Mouse (Mus musculus): Measurements from ENCODE around the gene Igfbp1. TPM values are rescaled to one million over a fixed set of nuclear protein-coding genes. Genes with fewer than 3 reads are reported as not detected.

The Igfbp1 gene
- total RNA-seq (2023; ENCODE audit: inconsistent age) = not detected in 4 replicates

DNA sequence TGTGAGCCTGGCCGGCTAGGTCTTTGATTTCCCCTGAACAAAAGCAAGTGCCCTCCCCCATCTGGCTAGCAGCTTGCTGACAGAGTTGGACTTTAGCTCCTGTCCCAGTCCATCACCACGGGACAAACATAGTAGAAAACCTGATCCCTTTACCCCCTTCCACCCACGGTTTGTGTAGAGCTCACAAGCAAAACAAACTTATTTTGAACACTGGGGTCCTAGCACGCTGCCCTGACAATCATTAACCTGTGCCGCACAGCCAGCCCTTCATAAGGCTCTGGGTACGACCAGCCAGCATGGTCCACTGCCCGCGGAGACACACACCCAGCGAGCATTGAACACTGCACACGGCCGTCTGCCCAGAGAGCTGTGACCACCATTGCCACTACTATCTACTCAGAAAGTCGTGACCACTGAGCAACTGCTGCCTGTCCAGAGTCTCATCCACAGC is at the start of gene Igfbp1:
Gene Igfbp1, plus strand, starts transcription at position 292 of the 451 bp plus-strand sequence.

DNA sequence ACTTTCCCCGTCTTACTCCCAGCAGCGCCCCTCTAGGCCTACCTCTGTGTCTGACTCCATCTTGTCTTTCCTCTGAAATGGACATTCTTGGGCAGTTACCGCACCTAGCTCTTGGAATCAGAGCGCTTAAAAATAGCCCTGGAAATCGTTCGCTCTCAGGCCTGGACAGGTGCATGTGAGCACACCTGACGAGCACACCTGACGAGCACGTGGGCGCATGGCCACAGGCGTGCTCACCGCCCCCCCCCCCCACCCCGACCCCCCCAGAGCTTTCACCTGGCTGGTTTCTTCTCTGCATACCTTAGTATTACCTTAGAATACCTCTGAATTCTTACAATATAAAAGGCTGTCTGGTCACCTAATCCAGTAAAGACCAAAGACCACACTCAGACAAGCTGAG is 9.1 kb upstream of the Igfbp1 start, which contains the start of gene Gm11985:
Gene Gm11985, minus strand, starts transcription at position 101 of the 400 bp plus-strand sequence.

DNA sequence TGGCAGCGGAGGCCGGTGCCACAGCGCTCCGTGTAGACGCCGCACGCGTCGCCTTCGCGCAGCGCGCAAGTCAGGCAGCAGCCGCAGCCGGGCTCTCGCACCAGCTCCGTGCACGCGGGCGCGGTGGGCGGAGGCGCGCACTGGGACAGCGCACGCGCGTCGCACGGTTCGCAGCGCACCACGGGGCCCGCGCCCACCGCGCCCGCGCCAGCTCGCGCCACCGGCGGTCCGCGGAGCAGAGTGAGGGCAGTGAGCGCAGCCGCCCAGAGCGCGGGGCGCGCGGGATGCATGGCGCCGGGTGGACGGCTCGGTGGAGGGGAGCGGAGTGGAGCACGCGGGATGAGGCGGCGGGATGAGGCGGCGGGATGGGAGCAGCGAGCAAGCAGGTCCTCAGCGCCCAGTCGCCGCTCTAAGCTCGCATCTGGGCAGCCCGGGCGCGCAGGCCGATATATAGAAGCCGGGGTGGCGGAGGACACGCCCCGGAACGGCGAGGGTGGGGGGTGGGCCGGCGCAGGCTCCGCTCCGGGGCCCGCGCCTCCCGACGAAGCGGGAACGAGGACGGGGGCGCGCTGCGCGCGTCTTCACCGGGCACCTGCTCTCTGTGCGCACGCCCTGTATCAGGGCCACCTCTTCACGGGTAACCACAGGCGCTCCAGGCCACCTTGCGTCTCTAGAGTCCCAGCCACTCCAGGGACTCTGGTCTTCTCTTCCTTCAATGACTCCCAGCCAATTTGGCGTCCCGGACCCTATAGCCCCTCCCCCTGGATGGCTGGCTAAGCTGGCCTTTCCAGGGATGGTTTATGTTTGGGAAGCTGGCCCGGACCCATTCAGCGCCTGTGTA is 16.1 kb downstream of the Igfbp1 start, which contains the start of gene Igfbp3:
Gene Igfbp3, minus strand, starts transcription at position 423 of the 841 bp plus-strand sequence.

Other genes with a start within 250 kb of the Igfbp1 start
- gene Adcy1, start 134.3 kb upstream of the Igfbp1 start, total RNA-seq (2023; ENCODE audit: inconsistent age) = not detected in 4 replicates
- not detected in 4 replicates for gene Gm11985, start 9.2 kb upstream of the Igfbp1 start, total RNA-seq (2023; ENCODE audit: inconsistent age)
- 0.19 to 0.30 TPM in 2 of 4 replicates, not detected in the others for gene Igfbp3, start 16.1 kb downstream of the Igfbp1 start, total RNA-seq (2023; ENCODE audit: inconsistent age)

All from B cell, adult (primary cell).